In genomic region chrX:21500242-21500641, GRCm38 (mm10) we compare ENCODE assay signal across 28 mouse cellular contexts. TPM values are rescaled to one million over a fixed set of nuclear protein-coding genes. Genes with fewer than 3 reads are reported as not detected.
DNase-seq lines count a peak whose midpoint lies in the region; ATAC-seq and TF ChIP-seq lines count a peak whose summit lies in the region.
"Had no signal": no experiment of that assay in that cellular context is flagged by ENCODE, and none has a peak within 500 bp of the region (broad histone marks: within the 10 kb centered on the region; RNA-seq: fewer than 3 reads in every experiment).

No protein-coding gene starts in this region.

- H3K9ac ChIP-seq in intestine, postnatal 0 days (ENCODE audit: low read depth, low read length), result no peak overlapping the region
- no peak overlapping the region for H3K9ac ChIP-seq in intestine, embryonic 16.5 days (ENCODE audit: low read depth, low read length)
- no peak overlapping the region for H3K9ac ChIP-seq in lung, embryonic 14.5 days
- H3K9ac ChIP-seq: heart, embryonic 13.5 days had no signal

- H3K9me3 ChIP-seq in intestine, postnatal 0 days (ENCODE audit: control insufficient read depth), result no peaks in the 10 kb centered on the region
- H3K9me3 ChIP-seq in intestine, embryonic 16.5 days (ENCODE audit: control insufficient read depth, low read length), result no peaks in the 10 kb centered on the region
- H3K9me3 ChIP-seq in lung, embryonic 14.5 days (ENCODE audit: low read depth, low read length), result no peaks in the 10 kb centered on the region
- no peaks in the 10 kb centered on the region for H3K9me3 ChIP-seq in E14TG2a.4 (ENCODE audit: low read length)
- H3K9me3 ChIP-seq in hindbrain, embryonic 10.5 days, result 0 out of 2 replicates have a peak, but pooled peaks cover 2% of the 10 kb centered on the region
- H3K9me3 ChIP-seq: heart, embryonic 13.5 days had no signal

- 18% methylated on average over 2 of the region's 2 CpGs for WGBS in intestine, postnatal 0 days
- WGBS in intestine, embryonic 16.5 days, result 32% methylated on average over 2 of the region's 2 CpGs
- 12% methylated on average over 2 of the region's 2 CpGs for WGBS in lung, embryonic 14.5 days
- WGBS in hindbrain, embryonic 10.5 days, result 49% methylated on average over 2 of the region's 2 CpGs

- H3K36me3 ChIP-seq in intestine, postnatal 0 days (ENCODE audit: control insufficient read depth, insufficient read depth), result no peaks in the 10 kb centered on the region
- no peaks in the 10 kb centered on the region for H3K36me3 ChIP-seq in intestine, embryonic 16.5 days (ENCODE audit: control insufficient read depth, insufficient read depth, low read length)
- no peaks in the 10 kb centered on the region for H3K36me3 ChIP-seq in lung, embryonic 14.5 days (ENCODE audit: insufficient read depth)
- H3K36me3 ChIP-seq in E14TG2a.4 (ENCODE audit: insufficient read depth, low read length), result no peaks in the 10 kb centered on the region
- no peaks in the 10 kb centered on the region for H3K36me3 ChIP-seq in hindbrain, embryonic 10.5 days
- H3K36me3 ChIP-seq: heart, embryonic 13.5 days had no signal

- no peak overlapping the region for H3K4me2 ChIP-seq in intestine, postnatal 0 days (replicated peaks; ENCODE audit: low read depth)
- H3K4me2 ChIP-seq in intestine, embryonic 16.5 days (ENCODE audit: low read depth, low read length), result no peak overlapping the region
- H3K4me2 ChIP-seq in lung, embryonic 14.5 days, result no peak overlapping the region
- H3K4me2 ChIP-seq: heart, embryonic 13.5 days; midbrain, embryonic 11.5 days had no signal

- no peaks in the 10 kb centered on the region for H3K27me3 ChIP-seq in intestine, postnatal 0 days (replicated peaks; ENCODE audit: control insufficient read depth, insufficient read depth, low read length)
- no peaks in the 10 kb centered on the region for H3K27me3 ChIP-seq in intestine, embryonic 16.5 days (replicated peaks; ENCODE audit: control insufficient read depth, insufficient read depth, low read length)
- no peaks in the 10 kb centered on the region for H3K27me3 ChIP-seq in lung, embryonic 14.5 days (ENCODE audit: insufficient read depth, low read length)
- no peaks in the 10 kb centered on the region for H3K27me3 ChIP-seq in E14TG2a.4 (ENCODE audit: insufficient read depth, low read length)
- H3K27me3 ChIP-seq in hindbrain, embryonic 10.5 days (ENCODE audit: insufficient read depth, poor library complexity, severe bottlenecking), result no peaks in the 10 kb centered on the region
- H3K27me3 ChIP-seq: heart, embryonic 13.5 days had no signal

- no peak overlapping the region for H3K27ac ChIP-seq in intestine, postnatal 0 days (ENCODE audit: low read depth, low read length)
- no peak overlapping the region for H3K27ac ChIP-seq in intestine, embryonic 16.5 days (ENCODE audit: low read length)
- H3K27ac ChIP-seq in lung, embryonic 14.5 days (ENCODE audit: low read depth), result no peak overlapping the region
- no peak overlapping the region for H3K27ac ChIP-seq in hindbrain, embryonic 10.5 days
- H3K27ac ChIP-seq: heart, embryonic 13.5 days had no signal

- no peak for ATAC-seq in intestine, postnatal 0 days
- no peak for ATAC-seq in intestine, embryonic 16.5 days
- ATAC-seq in lung, embryonic 14.5 days (ENCODE audit: insufficient read depth), result no peak
- ATAC-seq: activated CD4-positive, CD25-positive, alpha-beta regulatory T cell, adult 4 months; forebrain, embryonic 14.5 days; hindbrain, embryonic 16.5 days; midbrain, embryonic 16.5 days had no signal

- DNase-seq in lung, embryonic 14.5 days, result no peak
- no peak for DNase-seq in lung, postnatal 36 days
- DNase-seq in brain, adult 2 months (ENCODE audit: low read depth, low spot score), result peak; percentile 10
- DNase-seq in hindbrain, embryonic 10.5 days (ENCODE audit: low spot score), result no peak
- DNase-seq: adrenal gland, adult 2 months; cerebellum, adult 11 months; cerebellum, adult 9-10 months; cerebellum, postnatal 36 days; gastrocnemius, postnatal 25 days; heart, adult 18-20 months; heart, postnatal 10 days; kidney, adult 9 months; kidney, postnatal 14 days; liver; right cerebral cortex, postnatal 25 days; thymus, adult 2 months; thymus, postnatal 36 days had no signal

- no peak overlapping the region for H3K4me3 ChIP-seq in intestine, postnatal 0 days (ENCODE audit: low read depth, low read length)
- no peak overlapping the region for H3K4me3 ChIP-seq in intestine, embryonic 16.5 days (ENCODE audit: low read length)
- H3K4me3 ChIP-seq in lung, embryonic 14.5 days (ENCODE audit: low read depth, low read length), result no peak overlapping the region
- no peak overlapping the region for H3K4me3 ChIP-seq in E14TG2a.4 (replicated peaks; ENCODE audit: low read length)
- H3K4me3 ChIP-seq in hindbrain, embryonic 10.5 days, result no peak overlapping the region
- H3K4me3 ChIP-seq: heart, embryonic 13.5 days had no signal

- no peaks in the 10 kb centered on the region for H3K4me1 ChIP-seq in intestine, postnatal 0 days (replicated peaks; ENCODE audit: control insufficient read depth, insufficient read depth, low read length)
- H3K4me1 ChIP-seq in intestine, embryonic 16.5 days (ENCODE audit: control insufficient read depth, insufficient read depth, low read length), result no peaks in the 10 kb centered on the region
- no peaks in the 10 kb centered on the region for H3K4me1 ChIP-seq in lung, embryonic 14.5 days (ENCODE audit: insufficient read depth)
- H3K4me1 ChIP-seq in E14TG2a.4 (replicated peaks; ENCODE audit: low read depth, low read length), result no peaks in the 10 kb centered on the region
- no peaks in the 10 kb centered on the region for H3K4me1 ChIP-seq in hindbrain, embryonic 10.5 days (replicated peaks)
- H3K4me1 ChIP-seq: heart, embryonic 13.5 days had no signal

- TF ChIP-seq CTCF in intestine, postnatal 0 days (IDR thresholded peaks at IDR 0.05; ENCODE audit: low read depth), result peak; percentile 56
- TF ChIP-seq CTCF in lung, embryonic 14.5 days (IDR thresholded peaks at IDR 0.05; ENCODE audit: low read depth), result 0 out of 2 replicates have a peak, but pooled peaks have one; percentile 4
- TF ChIP-seq CTCF in E14TG2a.4 (conservative IDR thresholded peaks at IDR 0.05; ENCODE audit: low read length), result 0 out of 2 replicates have a peak, but pooled peaks have one; percentile 14

RNA-seq across cellular contexts. Expression of gene Agtr2, which starts 15.9 kb away (rescaled TPM):
- polyA plus RNA-seq in intestine, postnatal 0 days (2015; fragmentation: Nextera tagmentation; extraction: Ambion mirVana), result 4.1 and 5.9 TPM in 2 replicates
- 9.6 and 9.8 TPM in 2 replicates for polyA plus RNA-seq in intestine, embryonic 16.5 days (2015; fragmentation: Nextera tagmentation; extraction: Ambion mirVana)
- polyA plus RNA-seq in lung, embryonic 14.5 days (2014; fragmentation: Nextera tagmentation; extraction: Ambion mirVana), result 7.2 and 7.8 TPM in 2 replicates
- polyA plus RNA-seq in hindbrain, embryonic 10.5 days (2016; fragmentation: Nextera tagmentation; extraction: Ambion mirVana), result 0.52 and 0.65 TPM in 2 replicates
- polyA plus RNA-seq: activated CD4-positive, CD25-positive, alpha-beta regulatory T cell, adult 4 months; C2C12; spleen, adult 2 months; thymus, adult 2 months had no signal

Comparison
In these comparisons a context has a peak if more than half of its experiments do, and no peak if none do; other contexts are left out.
1. CTCF ChIP-seq: peak in every context shown above with its lines; median percentile 56 in intestine, postnatal 0 days; 14 in E14TG2a.4; 4 in lung, embryonic 14.5 days.